Mouse (Mus musculus) kidney, embryonic 14.5 days (tissue): Measurements from ENCODE around the gene Zmat3. TPM values are rescaled to one million over a fixed set of nuclear protein-coding genes. Genes with fewer than 3 reads are reported as not detected.

ENCODE experiments used
- ATAC-seq: fragments of 200-750 bp; cut with Nextera tagmentation; 2 replicates; pipeline ENCODE4 v1.8.0; 2017; ENCODE audit warnings: moderate number of reproducible peaks, mild to moderate bottlenecking, moderate TSS enrichment, moderate library complexity; ENCODE audit not compliant: low FRiP score, low TSS enrichment
- H3K27ac ChIP-seq: fragments of 300-500 bp; sonication (generic); 2 replicates; pipeline ENCODE4 v1.5.1; 2014; ENCODE audit warnings: low read depth, mild to moderate bottlenecking, low read length, moderate library complexity, mixed read lengths
- H3K27me3 ChIP-seq: fragments of 300-500 bp; sonication (generic); 2 replicates; pipeline ENCODE4 v1.6.1; 2014; ENCODE audit warnings: mild to moderate bottlenecking, low read length; ENCODE audit not compliant: control insufficient read depth, insufficient read depth
- H3K36me3 ChIP-seq: fragments of 300-500 bp; sonication (generic); 2 replicates; pipeline ENCODE4 v1.6.1; 2014; ENCODE audit warnings: low read length, mixed read lengths; ENCODE audit not compliant: control insufficient read depth, insufficient read depth
- H3K4me1 ChIP-seq: fragments of 300-500 bp; sonication (generic); 2 replicates; pipeline ENCODE4 v1.6.1; 2014; ENCODE audit warnings: low read length, mixed read lengths; ENCODE audit not compliant: control insufficient read depth, insufficient read depth
- H3K4me2 ChIP-seq: fragments of 300-500 bp; sonication (generic); replicated peaks from 2 replicates; pipeline ENCODE4 v1.6.1; 2014; ENCODE audit warnings: low read depth, mild to moderate bottlenecking, low read length
- H3K4me3 ChIP-seq: fragments of 300-500 bp; sonication (generic); 2 replicates; pipeline ENCODE4 v1.5.1; 2014; ENCODE audit warnings: mild to moderate bottlenecking, low read length
- H3K9ac ChIP-seq: fragments of 300-500 bp; sonication (generic); 2 replicates; pipeline ENCODE4 v1.6.1; 2014; ENCODE audit warnings: low read depth, mild to moderate bottlenecking, low read length, moderate library complexity
- H3K9me3 ChIP-seq: fragments of 300-500 bp; sonication (generic); 2 replicates; pipeline ENCODE4 v1.6.1; 2016; ENCODE audit warnings: low read length; ENCODE audit not compliant: control insufficient read depth
- WGBS: fragments of 180-500 bp; shearing (Covaris S2); extraction: QIAGEN DNeasy Blood & Tissue Kit; methylation state at CpG from one replicate; pipeline ENCODE4 v1.1.7; 2014; 5-methylcytosine and 5-hydroxymethylcytosine counted together
- polyA plus RNA-seq: library from polyadenylated mRNA; unstranded; fragments of >200 nt; fragmentation: Nextera tagmentation; extraction: Ambion mirVana; gene quantifications from 2 replicates; pipeline ENCODE4 v1.2.1, GENCODE M21; 2014

Zmat3 gene
- polyA plus RNA-seq, 1 experiment from 2014 or later = 6.9 TPM

- no peak overlapping the region for H3K4me3 ChIP-seq
- 55% methylated on average over 4 of the region's 4 CpGs for WGBS
- peak overlapping the region; percentile 84 for H3K4me2 ChIP-seq
- H3K36me3 ChIP-seq = no peaks in the 10 kb centered on the region
- H3K4me1 ChIP-seq = peaks cover 12% of the 10 kb centered on the region; the same call in 1 of the 2 replicates
- 0 out of 2 replicates have a peak overlapping the region, but pooled peaks have one; percentile 23 for H3K9ac ChIP-seq
- no peak for ATAC-seq
- no peak overlapping the region for H3K27ac ChIP-seq
- H3K9me3 ChIP-seq = no peaks in the 10 kb centered on the region
- H3K27me3 ChIP-seq = no peaks in the 10 kb centered on the region; the same call in 1 of the 2 replicates
Measured at GRCm38 (mm10) chr3:32364195-32364594, 1.6 kb downstream of the Zmat3 start.

- peaks cover 12% of the 10 kb centered on the region; the same call in 1 of the 2 replicates for H3K4me1 ChIP-seq
- 20% methylated on average over 6 of the region's 6 CpGs for WGBS
- H3K27me3 ChIP-seq = no peaks in the 10 kb centered on the region; the same call in 1 of the 2 replicates
- H3K36me3 ChIP-seq = no peaks in the 10 kb centered on the region
- no peak overlapping the region for H3K27ac ChIP-seq
- H3K9me3 ChIP-seq = no peaks in the 10 kb centered on the region
- no peak for ATAC-seq
- H3K9ac ChIP-seq = no peak overlapping the region
- no peak overlapping the region for H3K4me2 ChIP-seq
- no peak overlapping the region for H3K4me3 ChIP-seq
Measured at GRCm38 (mm10) chr3:32361221-32361620, 4.6 kb downstream of the Zmat3 start.

GRCm38 (mm10) chr3:32347881-32348280 lies 17.9 kb downstream of the Zmat3 start:
- 90% methylated on average over 6 of the region's 6 CpGs for WGBS
- Histone ChIP-seq H3K4me2 (no peak overlapping the region), H3K27ac (no peak overlapping the region), H3K4me1 (no peaks in the 10 kb centered on the region), H3K36me3 (0 out of 2 replicates have a peak, but pooled peaks cover 4% of the 10 kb centered on the region), H3K4me3 (no peak overlapping the region), H3K27me3 (no peaks in the 10 kb centered on the region), H3K9ac (no peak overlapping the region), H3K9me3 (no peaks in the 10 kb centered on the region)
- no peak for ATAC-seq

GRCm38 (mm10) chr3:32345249-32345648 lies 20.6 kb downstream of the Zmat3 start:
- Histone ChIP-seq H3K27me3 (no peaks in the 10 kb centered on the region), H3K36me3 (peaks cover 13% of the 10 kb centered on the region; the same call in 1 of the 2 replicates), H3K9ac (no peak overlapping the region), H3K4me3 (no peak overlapping the region), H3K4me1 (no peaks in the 10 kb centered on the region), H3K27ac (no peak overlapping the region), H3K4me2 (no peak overlapping the region), H3K9me3 (no peaks in the 10 kb centered on the region)
- 86% methylated on average over 11 of the region's 11 CpGs for WGBS
- no peak for ATAC-seq

GRCm38 (mm10) chr3:32344825-32345224 lies 21.0 kb downstream of the Zmat3 start:
- Histone ChIP-seq H3K4me1 (no peaks in the 10 kb centered on the region), H3K9ac (no peak overlapping the region), H3K27me3 (no peaks in the 10 kb centered on the region), H3K36me3 (peaks cover 13% of the 10 kb centered on the region; the same call in 1 of the 2 replicates), H3K4me3 (no peak overlapping the region), H3K4me2 (no peak overlapping the region), H3K9me3 (no peaks in the 10 kb centered on the region), H3K27ac (no peak overlapping the region)
- 80% methylated on average over 5 of the region's 5 CpGs for WGBS
- ATAC-seq = no peak; the same call in 1 of the 2 replicates

GRCm38 (mm10) chr3:32343371-32343770 lies 22.4 kb downstream of the Zmat3 start:
- H3K36me3 ChIP-seq = peaks cover 13% of the 10 kb centered on the region; the same call in 1 of the 2 replicates
- no peaks in the 10 kb centered on the region for H3K9me3 ChIP-seq
- H3K4me2 ChIP-seq = no peak overlapping the region
- ATAC-seq = no peak
- no peak overlapping the region for H3K27ac ChIP-seq
- WGBS = 93% methylated on average over 12 of the region's 12 CpGs
- no peaks in the 10 kb centered on the region for H3K27me3 ChIP-seq
- no peaks in the 10 kb centered on the region for H3K4me1 ChIP-seq
- no peak overlapping the region for H3K9ac ChIP-seq
- H3K4me3 ChIP-seq = no peak overlapping the region

GRCm38 (mm10) chr3:32341434-32341833 lies 24.4 kb downstream of the Zmat3 start:
- Histone ChIP-seq H3K4me2 (no peak overlapping the region), H3K27ac (no peak overlapping the region), H3K36me3 (peaks cover 13% of the 10 kb centered on the region; the same call in 1 of the 2 replicates), H3K4me3 (no peak overlapping the region), H3K9ac (no peak overlapping the region), H3K9me3 (no peaks in the 10 kb centered on the region), H3K4me1 (no peaks in the 10 kb centered on the region), H3K27me3 (no peaks in the 10 kb centered on the region)
- no peak for ATAC-seq
- WGBS = 97% methylated on average over 19 of the region's 19 CpGs

GRCm38 (mm10) chr3:32338231-32338630 lies 27.6 kb downstream of the Zmat3 start:
- peaks cover 12% of the 10 kb centered on the region; the same call in 1 of the 2 replicates for H3K36me3 ChIP-seq
- H3K4me2 ChIP-seq = no peak overlapping the region
- no peak overlapping the region for H3K9ac ChIP-seq
- ATAC-seq = no peak
- 80% methylated on average over 7 of the region's 7 CpGs for WGBS
- H3K9me3 ChIP-seq = no peaks in the 10 kb centered on the region
- H3K27ac ChIP-seq = no peak overlapping the region
- no peaks in the 10 kb centered on the region for H3K27me3 ChIP-seq
- H3K4me1 ChIP-seq = no peaks in the 10 kb centered on the region
- no peak overlapping the region for H3K4me3 ChIP-seq

- Histone ChIP-seq H3K4me3 (no peak overlapping the region), H3K4me2 (no peak overlapping the region), H3K9ac (no peak overlapping the region), H3K36me3 (peaks cover 9% of the 10 kb centered on the region; the same call in 1 of the 2 replicates), H3K27me3 (no peaks in the 10 kb centered on the region), H3K4me1 (no peaks in the 10 kb centered on the region), H3K27ac (no peak overlapping the region), H3K9me3 (no peaks in the 10 kb centered on the region)
- ATAC-seq = no peak
- 89% methylated on average over 7 of the region's 7 CpGs for WGBS
Measured at GRCm38 (mm10) chr3:32337770-32338169, 28.0 kb downstream of the Zmat3 start.
